Mouse (Mus musculus) right cerebral cortex, postnatal 14 days (tissue): ENCODE results near the gene Rgr.
"Not testable (repeated sequence)": the region's sequence is repeated elsewhere in the genome, so short reads cannot be mapped to it uniquely, and the experiment has no call there.

Experiments
- DNase-seq: peaks from one replicate; pipeline ENCODE4 v3.0.0; 2022

Rgr gene

DNA sequence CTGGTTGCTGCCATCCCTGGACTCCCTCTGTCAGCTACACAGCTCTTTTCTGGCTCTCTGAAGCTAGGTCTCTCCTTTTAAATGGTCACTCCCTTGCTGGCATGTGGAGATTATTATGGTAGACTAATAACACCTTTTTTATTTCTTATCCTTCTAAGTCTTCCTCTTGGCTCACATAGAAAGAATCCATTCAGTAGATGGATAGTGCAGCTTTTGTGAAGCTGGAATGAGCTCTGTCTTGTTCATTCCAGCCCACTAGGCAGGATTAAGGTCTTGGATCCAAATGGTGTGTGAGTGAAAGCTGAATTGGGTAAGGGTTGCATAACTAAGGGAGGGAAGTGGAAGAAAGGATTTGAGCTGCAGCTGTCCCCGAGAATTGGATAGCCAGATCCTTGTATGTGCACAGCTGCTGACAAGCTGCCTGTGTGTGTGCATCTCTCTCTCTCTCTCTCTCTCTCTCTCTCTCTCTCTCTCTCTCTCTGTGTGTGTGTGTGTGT, at the start of gene Rgr:
Gene Rgr, minus strand, starts transcription at position 51 of the 497 bp plus-strand sequence.
- DNase-seq = no peak

DNA sequence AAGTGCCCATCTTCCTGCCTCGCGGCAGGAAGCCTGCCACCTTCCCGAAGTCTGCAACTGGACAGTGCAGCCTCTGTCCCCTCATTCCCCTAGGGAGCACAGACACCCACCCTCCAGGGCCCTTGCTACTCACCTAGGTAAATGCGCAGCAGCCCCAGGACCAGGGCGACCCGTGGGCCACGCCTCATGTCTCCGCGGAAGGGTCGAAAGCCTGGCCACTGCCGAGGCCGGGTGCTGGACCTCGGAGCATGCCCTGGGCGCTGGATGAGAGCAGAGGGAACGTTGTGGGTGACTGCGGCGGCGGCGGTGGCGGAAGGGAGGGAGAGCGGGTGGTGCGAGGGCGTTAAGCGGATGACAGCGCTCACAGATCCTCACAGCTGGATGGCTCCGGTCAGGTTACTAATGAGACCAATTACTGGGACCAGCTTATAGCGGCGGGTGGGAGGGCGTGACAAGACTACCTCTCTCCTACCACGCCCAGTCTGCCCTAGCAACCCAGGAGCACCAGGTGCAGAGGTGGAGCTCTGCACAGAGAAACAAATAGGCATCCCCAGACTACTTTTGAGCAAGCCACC, 49.3 kb upstream of the Rgr start, which contains the start of gene Cdhr1:
Gene Cdhr1, minus strand, starts transcription at position 392 of the 575 bp plus-strand sequence.
- DNase-seq = peak; percentile 18

DNA sequence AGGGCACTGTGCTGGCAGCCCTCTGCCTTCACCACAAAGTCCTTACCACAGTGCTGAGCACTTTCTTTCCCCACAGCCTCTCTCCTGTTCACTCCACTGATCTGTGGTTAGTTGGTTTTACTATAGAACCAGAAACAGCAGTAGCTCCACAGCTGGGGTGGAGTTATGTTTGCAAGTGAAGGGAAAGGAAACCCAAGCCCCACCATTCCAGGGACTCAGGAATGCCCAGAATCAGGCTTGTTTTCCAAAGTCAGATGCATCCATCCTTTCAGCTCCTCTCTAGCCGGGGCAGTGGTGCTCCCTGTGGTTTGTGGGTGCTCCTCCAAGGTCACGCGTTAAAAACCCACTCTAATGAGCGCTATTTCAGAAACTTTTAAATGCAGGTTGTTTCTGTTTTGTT, 46.8 kb upstream of the Rgr start:
- no peak for DNase-seq

DNA sequence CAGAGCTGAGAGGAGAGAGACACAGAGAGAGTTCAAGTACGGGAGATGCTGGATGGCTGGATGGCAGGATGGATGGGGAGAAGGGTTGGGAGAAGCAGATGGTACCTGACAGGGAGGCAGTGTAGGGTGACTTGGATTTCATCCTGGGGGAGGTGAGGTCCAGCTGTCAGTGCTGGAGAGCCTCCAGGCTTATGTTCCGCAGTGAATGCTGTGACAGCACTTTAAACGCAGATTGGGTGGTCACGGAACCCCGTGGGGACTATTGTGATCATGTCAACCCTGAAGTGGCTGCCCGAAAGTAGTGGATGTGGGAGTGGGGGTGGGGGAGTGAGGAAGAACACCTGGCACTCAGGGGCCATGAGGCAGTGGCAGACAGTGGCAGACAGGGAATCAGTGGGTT, 45.7 kb upstream of the Rgr start:
- no peak for DNase-seq

DNA sequence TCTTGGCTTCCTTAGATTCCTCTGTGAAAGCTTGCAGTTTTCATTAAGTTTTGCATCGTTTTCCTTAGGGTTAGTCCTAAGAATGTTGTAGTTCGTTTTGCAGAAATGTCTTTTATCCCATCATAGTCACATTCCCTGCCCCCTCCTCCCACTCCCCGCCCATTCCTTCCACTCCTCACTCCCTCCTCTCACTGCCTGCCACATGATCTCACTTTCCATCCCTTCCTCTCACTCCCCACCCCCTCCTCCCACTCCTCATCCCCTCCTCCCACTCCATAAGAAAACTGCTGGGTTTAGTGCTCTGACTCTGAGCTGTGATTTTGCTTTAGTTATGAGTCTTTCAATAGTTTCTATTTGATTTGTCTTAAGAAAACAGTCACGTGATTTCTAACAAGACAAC, 35.0 kb upstream of the Rgr start:
- no peak for DNase-seq

DNA sequence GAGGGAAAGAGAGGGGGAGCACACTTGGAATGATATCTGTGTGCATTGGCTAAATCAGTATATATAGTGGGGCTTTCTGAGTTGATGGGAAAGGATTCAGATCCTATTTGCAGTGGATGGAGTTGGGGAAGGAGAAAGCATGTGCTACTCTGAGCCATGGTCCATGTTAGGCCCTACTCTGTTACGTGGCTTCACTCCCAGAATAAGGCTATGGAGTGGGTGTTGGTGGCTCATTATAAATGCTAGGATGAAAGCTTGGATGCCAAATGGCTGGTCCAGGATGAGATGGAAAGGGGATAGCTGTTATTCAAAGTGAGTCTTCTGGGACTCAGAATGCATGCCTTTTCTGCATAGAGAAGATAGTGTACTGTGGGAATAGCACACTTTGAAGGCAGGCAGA, 32.0 kb upstream of the Rgr start:
- no peak for DNase-seq

DNA sequence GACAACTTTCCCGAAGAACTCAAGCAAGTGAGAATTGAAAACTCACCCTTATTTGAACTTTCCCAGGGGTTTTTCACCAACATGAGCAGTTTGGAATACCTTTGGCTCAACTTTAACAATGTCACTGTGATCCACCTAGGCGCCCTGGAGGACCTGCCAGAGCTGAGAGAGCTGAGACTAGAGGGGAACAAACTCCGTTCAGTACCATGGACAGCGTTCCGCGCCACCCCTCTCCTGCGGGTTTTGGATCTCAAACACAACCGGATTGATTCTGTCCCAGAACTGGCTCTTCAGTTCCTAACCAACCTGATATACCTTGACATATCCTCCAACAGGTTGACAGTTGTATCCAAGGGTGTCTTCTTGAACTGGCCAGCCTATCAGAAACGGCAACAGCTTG, 19.8 kb upstream of the Rgr start:
- peak; percentile 30 for DNase-seq

DNA sequence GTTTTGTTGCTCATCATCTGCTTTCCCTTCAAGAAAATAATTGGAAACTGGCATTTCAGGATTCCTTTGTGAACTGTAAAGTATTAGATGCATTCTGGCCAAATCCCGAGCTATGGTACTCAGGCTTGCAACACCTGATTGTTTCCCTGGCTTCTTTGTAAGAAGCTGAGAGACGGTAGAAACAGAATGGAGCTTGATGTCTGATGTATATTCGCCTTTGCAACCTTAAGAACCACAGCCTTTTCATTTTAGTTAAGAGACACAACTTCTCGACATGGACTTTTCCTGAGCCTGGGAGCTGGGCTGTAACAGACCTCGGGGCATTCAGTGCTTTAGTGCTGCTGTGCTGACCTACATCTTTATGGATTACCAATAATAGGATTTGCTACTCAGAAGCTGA, 18.9 kb upstream of the Rgr start, which contains the start of gene Lrit2:
Gene Lrit2, plus strand, starts transcription at position 301 of the 400 bp plus-strand sequence.
- DNase-seq = no peak

DNA sequence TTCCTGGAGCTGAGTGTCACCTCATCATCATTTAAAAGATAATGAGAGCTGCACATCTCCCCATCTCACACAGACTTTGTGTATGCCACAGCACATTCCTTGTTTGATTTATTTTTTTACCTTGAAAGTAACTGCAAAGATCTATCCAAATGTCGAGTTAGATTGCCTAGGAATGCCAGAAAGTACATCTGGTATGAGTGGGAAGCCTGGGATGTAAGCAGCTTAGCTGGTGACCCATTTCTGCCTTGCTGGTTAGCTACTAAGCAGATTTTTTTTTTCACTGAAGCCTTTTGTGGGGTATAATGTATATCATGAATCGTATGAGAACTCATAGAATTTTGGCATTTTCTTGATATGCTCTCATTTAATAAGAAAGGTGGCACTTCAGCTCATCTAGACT, 17.9 kb upstream of the Rgr start:
- no peak for DNase-seq

DNA sequence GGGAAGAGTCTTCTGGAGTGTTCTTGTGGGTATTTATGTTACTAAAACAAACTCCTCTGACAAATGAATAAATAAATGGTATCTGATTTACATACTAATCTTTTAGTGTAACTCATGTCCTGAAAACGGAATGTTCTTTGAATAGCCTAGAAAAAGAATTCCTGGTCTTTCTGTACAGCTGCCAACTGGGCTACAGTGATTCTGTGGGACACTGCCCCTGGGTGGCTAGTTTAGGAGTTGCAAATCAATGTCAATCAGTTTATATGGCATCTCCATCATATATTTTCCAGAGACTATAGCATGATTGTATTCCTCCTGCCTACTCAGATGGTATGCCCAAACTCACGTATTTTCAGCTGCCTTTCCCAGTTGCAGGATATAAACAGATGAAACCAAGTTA, 16.1 kb upstream of the Rgr start:
- DNase-seq = no peak

DNA sequence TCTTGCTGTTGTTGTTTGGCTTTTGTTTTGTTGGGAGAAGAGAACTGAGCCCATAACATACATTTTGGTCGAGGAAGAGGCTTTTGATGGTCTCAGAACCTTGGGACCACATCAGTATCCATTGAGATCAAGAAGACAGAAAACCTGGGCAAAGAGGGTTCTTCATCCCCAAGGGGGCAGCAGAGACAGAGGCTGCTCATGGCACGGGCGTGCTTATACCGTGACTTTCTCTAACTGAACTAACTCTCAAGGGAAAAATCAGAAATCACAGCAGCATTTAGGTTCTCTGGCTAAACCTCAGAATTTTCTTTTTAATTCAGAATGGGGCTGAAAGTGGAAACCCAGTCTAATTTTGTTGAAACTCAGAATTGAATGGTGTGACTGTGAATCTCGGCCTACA, 14.3 kb downstream of the Rgr start:
- DNase-seq = no peak

DNA sequence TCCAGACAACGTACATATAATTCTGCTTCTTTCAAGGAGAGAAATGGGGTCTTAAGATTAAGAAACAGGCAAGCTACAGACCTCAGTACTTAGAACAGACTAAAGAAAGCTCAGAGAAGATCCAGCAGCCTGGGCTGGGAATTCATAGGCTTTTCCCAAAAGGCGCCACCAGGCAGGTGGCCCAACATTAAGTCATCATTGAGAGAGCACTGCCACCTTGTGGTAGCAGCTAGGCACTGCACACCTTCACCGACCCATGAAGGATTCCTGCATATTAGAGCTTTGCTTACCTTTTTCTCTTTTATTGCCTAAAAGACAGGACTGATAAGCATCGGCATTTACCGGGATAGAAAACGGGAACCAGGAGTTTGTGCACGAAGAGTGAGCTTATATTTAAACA, 15.5 kb downstream of the Rgr start:
- DNase-seq = peak; percentile 75

DNA sequence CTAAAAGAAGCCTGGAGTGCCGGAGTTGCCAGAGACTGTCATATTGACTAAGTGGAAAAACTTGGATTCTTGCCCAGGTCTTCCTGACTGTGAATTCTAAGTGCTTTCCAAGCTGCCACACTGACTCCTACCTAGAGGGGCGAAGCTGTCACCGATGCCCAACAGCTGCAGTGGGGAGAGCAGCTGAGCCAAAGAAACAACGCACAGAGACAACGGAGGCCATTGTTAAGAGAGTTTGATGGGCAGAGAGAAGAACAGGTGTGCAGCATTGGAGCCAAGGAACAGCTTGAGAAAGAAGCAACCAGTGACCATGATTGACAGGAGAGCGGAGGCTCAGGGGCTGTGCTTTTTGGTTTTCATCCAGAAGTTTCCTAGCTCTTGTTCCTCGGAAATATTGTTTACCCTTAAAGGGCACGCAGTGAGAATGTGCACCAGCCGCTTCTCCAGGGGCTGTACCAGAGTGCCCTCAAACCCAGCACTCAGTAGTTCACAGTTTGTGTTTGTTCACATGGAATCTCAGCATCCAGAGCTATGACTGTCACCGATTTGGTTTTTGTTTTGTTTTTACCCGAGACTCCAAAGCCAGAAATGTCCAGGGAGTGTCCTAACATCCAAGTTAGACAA, 16.2 kb downstream of the Rgr start:
- DNase-seq = no peak

DNA sequence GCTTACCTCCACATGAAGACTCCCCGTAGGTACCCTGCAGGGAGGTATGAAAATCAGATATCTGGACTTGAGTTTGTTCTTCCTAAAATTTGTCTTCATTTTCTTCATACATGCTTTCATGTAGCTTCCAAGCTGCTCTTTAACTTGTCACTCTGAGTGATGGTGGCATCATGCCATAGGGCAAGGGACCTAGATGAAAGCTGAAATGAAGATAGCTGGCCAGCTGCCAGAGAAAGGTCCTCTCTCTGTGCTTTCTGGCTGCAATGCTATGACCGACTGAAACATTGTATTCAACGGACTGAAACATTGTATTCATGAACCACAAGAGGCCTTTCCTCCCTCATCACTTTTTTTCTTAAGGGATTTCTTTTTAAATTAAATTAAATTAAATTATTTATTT, 20.2 kb downstream of the Rgr start:
- no peak for DNase-seq

DNA sequence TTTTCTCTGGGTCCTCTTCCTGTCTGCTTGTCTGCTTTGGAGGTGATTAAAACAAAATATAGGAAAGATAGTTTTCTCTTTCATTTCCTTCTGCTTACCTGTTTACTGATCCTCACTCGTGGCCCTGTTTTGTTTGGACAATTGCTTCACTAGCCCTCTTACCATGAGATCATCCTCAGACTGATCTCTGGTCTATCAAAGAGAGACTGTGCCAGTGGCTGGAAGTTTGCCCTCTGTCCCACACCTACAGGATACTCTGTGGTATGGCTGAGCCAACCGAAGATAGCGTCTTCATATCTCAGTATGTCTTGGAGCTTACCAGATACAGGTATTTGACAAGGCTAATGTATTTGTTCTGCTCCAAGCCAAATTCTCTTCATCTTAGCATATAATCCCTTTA, 20.8 kb downstream of the Rgr start:
- no peak for DNase-seq

DNA sequence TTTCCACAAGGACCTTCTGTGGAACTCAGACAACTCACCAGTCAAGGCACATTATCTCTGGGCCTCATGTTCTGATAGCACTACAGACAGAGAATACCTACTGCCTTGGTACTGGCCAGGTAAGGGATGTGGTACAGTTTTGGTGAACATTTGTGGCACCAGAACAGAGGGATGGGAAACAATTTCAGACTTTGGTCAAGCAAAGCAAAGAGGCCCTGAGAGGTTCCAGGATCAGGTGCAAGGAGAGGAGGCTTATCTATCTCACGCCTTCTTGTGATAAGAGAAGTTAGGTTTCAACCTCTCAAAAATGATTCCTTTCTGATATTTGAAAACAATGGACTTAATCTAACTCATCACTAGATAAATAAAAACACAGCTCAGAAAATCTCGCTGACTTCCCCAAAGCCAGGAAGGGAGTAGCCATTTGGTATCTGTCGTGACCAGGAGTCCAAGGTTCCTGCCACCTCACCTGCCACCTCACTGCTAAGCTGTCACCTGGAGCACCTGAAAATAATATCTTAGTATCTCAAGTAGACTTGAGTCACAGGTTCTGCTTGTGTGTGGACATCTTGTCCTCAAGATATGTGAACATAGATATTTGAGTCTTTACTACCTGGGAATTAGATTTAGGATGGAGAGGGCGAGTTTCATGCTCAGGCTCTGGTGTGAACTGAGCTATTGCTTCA, 21.4 kb downstream of the Rgr start:
- DNase-seq = no peak

DNA sequence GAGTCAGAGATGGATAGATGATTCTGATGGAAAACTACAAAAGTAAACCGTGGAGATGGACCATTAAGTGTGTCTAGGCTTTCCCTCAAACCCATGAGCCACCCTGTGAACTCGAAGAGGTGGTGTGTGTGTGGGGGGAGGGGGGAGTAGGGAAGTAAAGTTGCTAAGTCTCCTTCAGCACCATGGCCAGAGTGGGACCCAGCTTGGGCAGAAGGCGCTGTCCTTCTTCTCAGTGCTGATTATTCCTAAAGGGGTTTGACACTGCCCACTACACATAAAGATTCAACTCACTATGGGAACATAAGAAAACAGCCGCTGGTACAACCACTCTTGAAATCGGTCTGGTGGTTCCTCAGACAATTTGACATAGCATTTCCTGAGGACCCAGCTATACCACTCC, 32.9 kb downstream of the Rgr start:
- DNase-seq = no peak

DNA sequence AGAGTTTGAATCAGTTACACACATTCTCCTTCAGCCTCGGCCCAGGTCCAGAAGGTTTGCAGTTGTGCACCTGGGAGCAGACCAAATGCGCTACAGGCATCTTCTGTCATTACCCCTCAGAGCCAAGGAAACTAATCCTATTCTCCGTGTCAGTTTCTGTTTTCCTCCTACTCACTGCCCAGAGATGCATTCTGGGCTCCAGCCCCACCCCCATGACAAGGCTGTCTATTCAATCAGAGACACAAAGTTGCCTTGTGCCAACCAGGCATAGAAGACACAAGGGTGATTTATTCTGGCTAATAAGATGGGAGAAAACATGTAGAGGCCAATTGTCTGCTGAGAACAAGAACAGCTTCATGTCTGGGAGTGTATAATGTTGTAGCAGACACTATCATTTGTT, 35.1 kb downstream of the Rgr start:
- peak; percentile 15 for DNase-seq

DNA sequence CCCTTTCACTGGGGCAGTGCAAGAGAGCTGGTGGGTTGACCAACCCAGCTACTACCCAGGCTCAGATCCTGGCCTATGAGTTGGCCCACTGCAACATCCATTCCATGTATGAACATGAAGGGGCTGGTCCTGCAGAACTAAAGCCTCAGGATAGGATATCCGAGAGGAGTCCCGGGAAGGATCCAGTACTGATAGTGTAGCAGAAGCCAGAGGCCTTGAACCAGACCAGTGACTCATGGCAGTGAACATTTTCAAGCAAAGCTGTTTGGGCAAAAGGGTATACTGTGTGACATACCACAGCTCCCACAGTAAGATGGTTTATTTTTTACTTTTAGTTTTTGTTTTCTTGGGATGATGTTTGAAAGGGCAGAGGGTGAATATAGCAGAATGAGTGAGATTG, 39.1 kb downstream of the Rgr start:
- no peak for DNase-seq

DNA sequence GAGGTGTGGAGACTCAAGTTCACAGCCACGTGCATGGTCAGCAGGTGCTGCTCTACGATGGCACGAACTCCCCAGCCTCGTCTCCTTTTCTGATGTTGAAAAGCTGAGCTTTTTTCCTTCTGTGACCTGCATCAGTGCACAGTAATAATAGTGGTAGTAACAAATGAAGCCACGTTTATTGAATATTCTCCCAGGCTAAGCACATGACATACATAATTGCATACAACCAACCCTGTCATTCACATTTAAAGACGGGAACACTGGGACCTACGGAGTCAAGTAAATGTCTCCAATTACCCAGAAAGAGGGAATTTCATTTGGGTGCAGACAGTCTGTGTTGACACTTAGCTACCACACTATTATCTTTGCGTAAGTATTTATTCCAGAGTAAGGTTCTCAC, 42.3 kb downstream of the Rgr start:
- no peak for DNase-seq

DNA sequence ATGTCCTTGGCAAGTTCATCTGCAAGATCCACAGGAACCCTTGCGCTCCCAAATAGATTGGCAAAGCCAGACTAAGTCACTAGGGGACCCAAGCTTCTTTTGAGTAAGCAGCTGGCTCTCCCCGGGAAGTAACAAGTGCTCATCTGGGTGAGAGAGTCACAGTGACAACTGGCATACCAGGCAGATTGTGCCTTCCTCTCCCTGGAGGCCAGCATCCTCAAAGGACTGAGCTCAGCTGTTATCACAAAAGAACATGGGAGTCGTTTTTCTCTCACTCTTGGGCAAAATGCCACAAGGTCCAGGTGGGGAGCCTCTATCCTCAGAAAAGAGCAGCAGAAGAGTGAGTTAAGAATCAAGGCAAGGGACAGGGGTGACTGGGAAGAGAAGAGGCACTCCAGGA, 42.9 kb downstream of the Rgr start:
- no peak for DNase-seq

DNA sequence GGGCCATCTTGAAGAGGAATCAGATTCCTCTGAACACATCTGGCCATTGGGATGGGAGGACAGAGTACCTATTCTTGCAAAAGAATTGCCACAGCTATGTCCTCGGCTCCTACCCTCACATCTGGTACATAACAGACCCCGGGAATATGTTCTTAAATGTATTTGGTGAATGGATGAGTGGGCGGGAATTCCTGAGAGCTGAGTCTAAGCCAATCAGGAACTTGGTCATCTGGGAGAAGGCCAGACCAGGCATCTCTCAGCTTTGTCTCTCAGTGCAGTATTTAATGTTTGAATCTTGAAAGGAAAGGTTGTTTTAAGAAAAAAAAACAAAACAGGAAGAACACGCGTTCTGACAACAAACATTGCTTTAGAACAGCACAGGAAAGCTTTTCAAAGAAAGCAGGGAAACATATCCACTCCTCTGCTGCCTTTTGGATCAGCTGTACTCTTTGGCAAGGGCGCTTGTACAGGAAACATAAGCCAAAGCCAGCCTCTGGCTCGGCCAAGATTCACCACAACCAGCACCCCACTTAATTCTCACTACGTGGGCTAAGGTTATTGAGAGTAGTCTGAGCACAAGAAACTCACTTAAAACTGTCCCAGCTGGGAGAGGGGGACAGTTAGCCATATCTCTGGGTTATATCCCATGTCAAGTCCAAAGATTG, 45.2 kb downstream of the Rgr start:
- DNase-seq = no peak

DNA sequence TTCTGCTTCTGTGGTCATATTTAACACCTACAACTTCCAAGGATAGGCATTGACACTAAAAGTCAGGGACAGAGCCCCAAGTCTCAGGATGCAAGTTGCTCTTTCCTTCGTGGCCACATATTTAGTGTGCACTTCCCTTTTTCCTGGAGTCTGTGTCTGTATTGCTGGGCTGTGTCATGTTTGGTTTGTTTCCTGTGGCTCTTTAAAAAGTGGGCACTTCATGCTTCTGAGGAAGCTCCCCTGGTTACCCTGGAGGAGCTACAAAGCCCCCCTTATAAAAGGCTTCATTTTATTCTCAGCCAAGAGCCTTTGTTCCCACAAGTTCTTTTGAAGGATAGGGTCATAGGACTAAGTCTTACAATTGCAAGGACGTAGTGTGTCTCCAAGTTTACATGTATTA, 45.9 kb downstream of the Rgr start:
- no peak for DNase-seq

DNA sequence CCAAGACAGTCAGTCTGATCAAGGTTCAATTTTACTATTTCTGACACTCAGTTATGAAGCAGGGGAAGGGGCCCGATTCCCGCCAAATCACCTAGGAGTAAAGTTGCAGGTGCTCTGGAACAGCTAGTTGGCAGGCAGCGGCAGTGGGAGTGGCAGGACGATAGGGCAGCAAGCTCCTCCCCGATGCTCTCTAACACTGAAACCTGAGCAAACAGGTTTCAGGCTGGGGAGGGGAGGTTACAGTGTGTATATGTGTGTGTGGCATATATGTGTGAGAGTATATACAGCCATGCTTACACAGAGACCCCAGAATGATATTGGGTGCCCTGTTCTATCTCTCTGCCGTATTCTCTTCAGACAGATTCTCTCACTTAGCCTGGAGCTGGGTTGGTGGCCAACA, 48.0 kb downstream of the Rgr start:
- not testable (repeated sequence) for DNase-seq
